Mouse (Mus musculus) kidney, embryonic 15.5 days (tissue): ENCODE data around the gene Trim68. TPM values are rescaled to one million over a fixed set of nuclear protein-coding genes. Genes with fewer than 3 reads are reported as not detected.
A peak's percentile ranks its signal among the peaks of the same experiment; 100 is the strongest.

Experiments
- ATAC-seq: fragments of 200-750 bp; cut with Nextera tagmentation; replicated peaks from 2 replicates; pipeline ENCODE4 v1.8.0; 2017; ENCODE audit warnings: moderate TSS enrichment; ENCODE audit not compliant: low FRiP score
- H3K27ac ChIP-seq: fragments of 300-500 bp; sonication (generic); 2 replicates; pipeline ENCODE4 v1.5.1; 2015; ENCODE audit warnings: mild to moderate bottlenecking, inconsistent platforms
- H3K27me3 ChIP-seq: fragments of 300-500 bp; sonication (generic); 2 replicates; pipeline ENCODE4 v1.6.1; 2015; ENCODE audit warnings: inconsistent platforms
- H3K36me3 ChIP-seq: fragments of 300-500 bp; sonication (generic); 2 replicates; pipeline ENCODE4 v1.6.1; 2015; ENCODE audit warnings: inconsistent platforms
- H3K4me1 ChIP-seq: fragments of 300-500 bp; sonication (generic); 2 replicates; pipeline ENCODE4 v1.6.1; 2015; ENCODE audit warnings: inconsistent platforms
- H3K4me2 ChIP-seq: fragments of 300-500 bp; sonication (generic); 2 replicates; pipeline ENCODE4 v1.6.1; 2015; ENCODE audit warnings: moderate library complexity, mild to moderate bottlenecking, inconsistent platforms
- H3K4me3 ChIP-seq: fragments of 300-500 bp; sonication (generic); replicated peaks from 2 replicates; pipeline ENCODE4 v1.5.1; 2015; ENCODE audit warnings: mild to moderate bottlenecking, inconsistent platforms
- H3K9ac ChIP-seq: fragments of 300-500 bp; sonication (generic); 2 replicates; pipeline ENCODE4 v1.6.1; 2015; ENCODE audit warnings: mild to moderate bottlenecking, inconsistent platforms
- H3K9me3 ChIP-seq: fragments of 300-500 bp; sonication (generic); replicated peaks from 2 replicates; pipeline ENCODE4 v1.6.1; 2016; ENCODE audit warnings: inconsistent platforms
- WGBS: fragments of 180-500 bp; shearing (Covaris S2); methylation state at CpG from one replicate; pipeline ENCODE4 v1.1.7; 2015; ENCODE audit warnings: mixed read lengths; 5-methylcytosine and 5-hydroxymethylcytosine counted together
- polyA plus RNA-seq: library from polyadenylated mRNA; unstranded; fragments of >200 nt; fragmentation: Nextera tagmentation; extraction: Ambion mirVana; gene quantifications from 2 replicates; pipeline ENCODE4 v1.2.1, GENCODE M21; 2015

Trim68 gene
- polyA plus RNA-seq: 13.0 and 15.5 TPM in 2 replicates

DNA sequence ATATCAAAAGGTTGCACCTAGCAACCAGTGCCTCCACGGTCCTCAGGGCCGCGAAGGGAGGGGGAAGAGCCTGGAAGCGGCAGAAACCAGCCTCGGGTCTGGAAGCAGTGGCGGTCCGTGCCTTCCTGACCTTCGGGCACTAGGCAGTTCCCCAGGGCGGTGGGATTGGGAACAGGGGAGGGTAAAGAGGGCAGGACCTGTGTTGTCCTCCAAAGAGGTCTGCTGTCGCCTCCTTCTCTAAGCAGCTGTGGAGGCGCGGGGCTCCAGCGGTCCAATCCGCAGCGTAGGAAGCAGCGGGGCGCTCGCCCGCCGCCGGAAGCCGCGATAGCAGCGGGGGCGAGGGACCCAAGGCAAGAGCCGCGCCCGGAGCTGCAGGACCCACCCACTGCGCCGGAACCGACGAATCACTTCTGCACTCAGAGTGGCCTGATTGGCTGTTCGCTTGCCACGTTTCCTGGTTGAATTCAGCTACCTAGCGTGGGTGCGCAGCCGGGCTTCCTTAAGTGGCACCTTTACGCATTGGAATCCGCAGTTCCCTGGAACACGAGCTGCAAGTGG, at the start of gene Trim68:
Gene Trim68, minus strand, starts transcription at position 384 of the 558 bp plus-strand sequence.
- Histone ChIP-seq H3K4me1 (no peaks in the 10 kb centered on the region), H3K27ac (peak within 1 kb of the TSS; percentile 83), H3K9ac (peak within 1 kb of the TSS; percentile 72), H3K4me2 (peak within 1 kb of the TSS; percentile 81), H3K9me3 (no peaks in the 10 kb centered on the region), H3K36me3 (peaks cover 6% of the 10 kb centered on the region; the same call in 1 of the 2 replicates), H3K4me3 (peak within 1 kb of the TSS; percentile 73), H3K27me3 (no peaks in the 10 kb centered on the region)
- under 1% methylated on average over 40 of the region's 40 CpGs for WGBS
- ATAC-seq: peak; percentile 100

- no peaks in the 10 kb centered on the region for H3K36me3 ChIP-seq
- H3K9ac ChIP-seq: no peak overlapping the region
- H3K27me3 ChIP-seq: no peaks in the 10 kb centered on the region
- no peaks in the 10 kb centered on the region for H3K4me1 ChIP-seq
- H3K27ac ChIP-seq: no peak overlapping the region
- ATAC-seq: 0 out of 2 replicates have a peak, but pooled peaks have one; percentile 9
- WGBS: 29% methylated on average over 1 of the region's 1 CpGs
- no peaks in the 10 kb centered on the region for H3K9me3 ChIP-seq
- H3K4me3 ChIP-seq: no peak overlapping the region
- no peak overlapping the region for H3K4me2 ChIP-seq
Observed at GRCm38 (mm10) chr7:102733793-102734192, 46.7 kb upstream of the Trim68 start.

DNA sequence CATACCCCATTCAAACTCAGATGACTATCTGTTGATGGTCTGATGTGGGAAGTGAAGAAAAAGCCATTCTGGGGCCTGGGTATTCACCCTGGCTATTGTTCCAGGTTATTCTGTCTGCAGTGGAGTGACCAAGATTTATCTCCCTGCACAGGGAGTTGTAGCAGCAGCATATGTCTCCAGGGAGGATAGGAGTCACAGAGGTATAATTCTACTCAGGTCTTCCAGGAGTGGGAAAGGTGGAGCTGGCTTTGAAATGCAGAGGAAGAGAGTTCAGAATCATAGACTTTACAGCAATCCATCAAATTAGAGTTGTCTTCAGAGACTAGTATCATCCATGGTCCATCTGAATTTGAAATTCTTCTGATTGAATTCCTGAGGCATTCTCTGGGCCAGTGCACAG, 40.3 kb upstream of the Trim68 start, which contains the start of gene Olfr559:
Gene Olfr559, minus strand, starts transcription at position 101 of the 400 bp plus-strand sequence.
- H3K4me3 ChIP-seq: no peak within 1 kb of the TSS
- ATAC-seq: no peak
- H3K27ac ChIP-seq: no peak within 1 kb of the TSS
- H3K4me2 ChIP-seq: no peak within 1 kb of the TSS
- H3K9ac ChIP-seq: no peak within 1 kb of the TSS
- no peaks in the 10 kb centered on the region for H3K27me3 ChIP-seq
- H3K9me3 ChIP-seq: no peaks in the 10 kb centered on the region
- no peaks in the 10 kb centered on the region for H3K36me3 ChIP-seq
- H3K4me1 ChIP-seq: no peaks in the 10 kb centered on the region

- no peaks in the 10 kb centered on the region for H3K27me3 ChIP-seq
- 48% methylated on average over 1 of the region's 1 CpGs for WGBS
- no peaks in the 10 kb centered on the region for H3K36me3 ChIP-seq
- no peak within 1 kb of the TSS for H3K27ac ChIP-seq
- H3K4me2 ChIP-seq: no peak within 1 kb of the TSS
- no peaks in the 10 kb centered on the region for H3K4me1 ChIP-seq
- no peaks in the 10 kb centered on the region for H3K9me3 ChIP-seq
- H3K9ac ChIP-seq: no peak within 1 kb of the TSS
- no peak within 1 kb of the TSS for H3K4me3 ChIP-seq
- ATAC-seq: no peak
Observed at GRCm38 (mm10) chr7:102718970-102719369, 31.8 kb upstream of the Trim68 start, which contains the start of gene Olfr33. Olfr33 (minus strand) TSS chr7:102719070.

DNA sequence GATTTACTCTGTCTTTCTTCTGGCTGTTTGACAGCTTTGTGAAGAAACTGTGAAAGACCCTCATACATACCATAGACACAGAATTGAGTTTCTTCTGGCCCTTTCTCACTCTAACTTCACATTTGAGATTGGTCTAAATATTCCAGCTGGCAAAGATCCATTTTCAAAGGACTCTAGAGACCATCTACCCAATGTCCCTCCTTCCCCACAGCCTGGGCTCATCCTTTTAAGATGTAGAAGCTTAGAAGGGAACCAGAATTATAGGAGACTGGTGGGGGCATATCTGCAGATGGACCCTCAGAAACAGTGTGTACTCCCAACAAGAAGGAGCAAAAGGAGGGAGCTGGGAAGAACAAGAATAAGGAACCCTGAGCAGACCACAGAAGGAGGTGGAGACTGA, 14.8 kb upstream of the Trim68 start, which contains the start of gene Olfr558:
Gene Olfr558, plus strand, starts transcription at position 301 of the 400 bp plus-strand sequence.
- Histone ChIP-seq H3K27ac (no peak within 1 kb of the TSS), H3K27me3 (no peaks in the 10 kb centered on the region), H3K9me3 (no peaks in the 10 kb centered on the region), H3K36me3 (no peaks in the 10 kb centered on the region), H3K9ac (no peak within 1 kb of the TSS), H3K4me2 (no peak within 1 kb of the TSS), H3K4me1 (no peaks in the 10 kb centered on the region), H3K4me3 (no peak within 1 kb of the TSS)
- no peak for ATAC-seq

DNA sequence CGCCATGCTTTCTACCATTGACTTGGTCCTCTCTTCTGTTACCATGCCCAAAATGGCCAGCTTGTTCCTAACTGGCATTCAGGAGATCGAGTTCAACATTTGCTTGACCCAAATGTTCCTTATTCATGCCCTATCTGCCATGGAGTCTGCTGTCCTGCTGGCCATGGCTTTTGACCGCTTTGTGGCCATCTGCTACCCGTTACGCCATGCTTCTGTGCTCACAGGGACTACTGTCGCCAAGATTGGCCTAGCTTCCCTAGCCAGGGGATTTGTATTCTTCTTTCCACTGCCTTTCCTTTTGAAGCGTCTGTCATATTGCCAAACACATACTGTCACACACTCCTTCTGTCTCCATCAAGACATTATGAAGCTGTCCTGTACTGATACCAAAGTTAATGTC, 11.3 kb upstream of the Trim68 start:
- no peaks in the 10 kb centered on the region; the same call in 1 of the 2 replicates for H3K27me3 ChIP-seq
- no peak overlapping the region for H3K27ac ChIP-seq
- no peaks in the 10 kb centered on the region for H3K36me3 ChIP-seq
- no peak overlapping the region for H3K4me3 ChIP-seq
- H3K4me2 ChIP-seq: no peak overlapping the region
- H3K9me3 ChIP-seq: no peaks in the 10 kb centered on the region
- H3K9ac ChIP-seq: no peak overlapping the region
- 90% methylated on average over 7 of the region's 7 CpGs for WGBS
- no peaks in the 10 kb centered on the region for H3K4me1 ChIP-seq
- no peak for ATAC-seq

DNA sequence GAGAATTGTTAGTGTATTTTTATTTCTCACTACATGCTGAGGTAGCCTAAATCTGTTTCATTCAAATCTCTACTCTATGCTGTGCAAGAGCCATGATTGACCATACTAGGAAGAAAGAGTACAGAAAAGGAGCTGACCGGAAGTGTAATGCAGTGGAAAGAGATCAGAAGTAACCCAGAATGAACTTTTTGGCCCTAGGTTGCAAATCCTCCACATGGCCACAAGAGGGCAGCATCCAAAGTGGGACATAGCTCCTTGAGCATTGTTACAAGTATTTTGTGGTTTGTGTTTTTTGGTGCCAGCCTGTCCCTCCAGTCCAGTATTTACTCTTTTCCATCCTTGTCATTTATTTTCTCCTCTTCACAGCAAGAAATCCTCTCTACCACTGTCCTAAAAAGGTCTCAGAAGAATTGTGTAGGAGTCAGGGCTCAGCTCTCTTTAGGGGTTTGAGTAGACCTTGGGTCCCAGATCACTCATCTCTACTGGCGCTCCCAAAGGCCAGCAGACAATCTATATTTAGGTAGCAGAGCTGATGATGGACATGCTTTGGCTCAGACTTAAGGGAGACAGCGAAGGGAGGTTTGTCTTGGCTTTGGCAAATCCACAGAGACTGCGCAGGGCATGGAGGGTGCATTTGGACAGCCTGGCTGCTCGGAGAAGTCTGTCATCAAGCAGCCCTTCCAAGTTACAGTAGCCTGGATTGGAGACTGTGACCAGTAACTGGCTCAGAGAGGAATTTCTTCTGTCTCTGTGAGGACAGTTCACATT, 8.4 kb upstream of the Trim68 start, which contains the start of gene Olfr557:
Gene Olfr557, plus strand, starts transcription at position 553 of the 768 bp plus-strand sequence.
- Histone ChIP-seq H3K9ac (no peak within 1 kb of the TSS), H3K9me3 (no peaks in the 10 kb centered on the region), H3K27me3 (no peaks in the 10 kb centered on the region; the same call in 1 of the 2 replicates), H3K36me3 (no peaks in the 10 kb centered on the region), H3K4me3 (no peak within 1 kb of the TSS), H3K4me1 (no peaks in the 10 kb centered on the region), H3K4me2 (no peak within 1 kb of the TSS), H3K27ac (no peak within 1 kb of the TSS)
- 75% methylated on average over 5 of the region's 5 CpGs for WGBS
- ATAC-seq: no peak

- Histone ChIP-seq H3K4me2 (no peak overlapping the region), H3K36me3 (peaks cover 27% of the 10 kb centered on the region; the same call in 1 of the 2 replicates), H3K4me1 (no peaks in the 10 kb centered on the region), H3K9me3 (no peaks in the 10 kb centered on the region), H3K4me3 (no peak overlapping the region), H3K27me3 (no peaks in the 10 kb centered on the region), H3K9ac (no peak overlapping the region), H3K27ac (no peak overlapping the region)
- 76% methylated on average over 1 of the region's 1 CpGs for WGBS
- ATAC-seq: no peak
Observed at GRCm38 (mm10) chr7:102681916-102682315, 5.2 kb downstream of the Trim68 start.

GRCm38 (mm10) chr7:102676225-102676624, 10.9 kb downstream of the Trim68 start:
- Histone ChIP-seq H3K4me3 (no peak overlapping the region), H3K27ac (no peak overlapping the region), H3K9me3 (no peaks in the 10 kb centered on the region), H3K27me3 (no peaks in the 10 kb centered on the region), H3K4me1 (no peaks in the 10 kb centered on the region), H3K36me3 (peaks cover 15% of the 10 kb centered on the region; the same call in 1 of the 2 replicates), H3K9ac (no peak overlapping the region), H3K4me2 (no peak overlapping the region)
- no peak for ATAC-seq
- 72% methylated on average over 2 of the region's 2 CpGs for WGBS

DNA sequence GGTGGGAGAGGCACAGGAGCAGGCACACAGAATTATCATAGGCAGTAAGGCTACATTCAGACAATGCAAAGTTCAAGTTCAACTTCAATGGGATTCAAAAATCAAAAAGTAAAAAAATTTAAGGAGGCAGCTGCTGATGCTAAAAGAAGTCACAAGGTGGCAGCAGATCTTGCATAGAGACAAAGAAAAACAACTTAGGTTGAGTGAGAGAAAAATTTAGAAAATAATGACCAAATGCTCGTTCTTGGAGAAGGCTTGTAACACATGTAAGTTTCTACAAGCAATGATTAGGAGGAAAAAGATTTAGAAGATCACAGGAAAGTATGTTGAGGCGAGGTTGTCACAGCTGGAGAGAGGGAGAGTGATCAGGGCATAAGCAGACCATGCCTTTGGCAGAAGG, 21.7 kb downstream of the Trim68 start:
- no peak overlapping the region for H3K4me3 ChIP-seq
- no peak overlapping the region for H3K4me2 ChIP-seq
- no peaks in the 10 kb centered on the region for H3K9me3 ChIP-seq
- H3K9ac ChIP-seq: no peak overlapping the region
- no peak for ATAC-seq
- H3K36me3 ChIP-seq: no peaks in the 10 kb centered on the region
- 46% methylated on average over 2 of the region's 2 CpGs for WGBS
- H3K27me3 ChIP-seq: no peaks in the 10 kb centered on the region
- no peaks in the 10 kb centered on the region for H3K4me1 ChIP-seq
- no peak overlapping the region for H3K27ac ChIP-seq

DNA sequence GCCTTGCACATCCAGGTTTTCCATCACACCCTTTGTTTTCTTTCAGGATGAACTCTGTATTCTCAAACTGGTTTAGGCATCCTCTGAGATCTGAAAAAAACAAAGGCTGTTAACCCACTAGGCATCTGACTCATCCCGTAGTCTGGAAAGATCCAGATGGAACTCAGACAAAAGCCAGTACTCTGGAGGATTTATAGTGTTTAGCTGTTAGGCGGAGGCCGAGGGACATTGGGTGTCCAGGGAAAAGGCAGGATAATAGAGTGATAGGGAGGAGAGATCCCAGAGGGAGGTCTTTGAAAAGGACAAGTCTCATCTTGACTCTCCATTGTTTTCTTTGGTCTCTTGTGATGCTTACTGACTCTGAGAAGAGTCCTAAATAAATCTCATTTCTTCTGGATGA, 22.5 kb downstream of the Trim68 start, which contains the start of gene Olfr556:
Gene Olfr556, plus strand, starts transcription at position 301 of the 400 bp plus-strand sequence.
- Histone ChIP-seq H3K4me3 (no peak within 1 kb of the TSS), H3K4me2 (no peak within 1 kb of the TSS), H3K4me1 (no peaks in the 10 kb centered on the region), H3K9ac (no peak within 1 kb of the TSS), H3K27ac (no peak within 1 kb of the TSS), H3K27me3 (no peaks in the 10 kb centered on the region), H3K36me3 (no peaks in the 10 kb centered on the region), H3K9me3 (no peaks in the 10 kb centered on the region)
- ATAC-seq: no peak
- WGBS: 38% methylated on average over 3 of the region's 3 CpGs

DNA sequence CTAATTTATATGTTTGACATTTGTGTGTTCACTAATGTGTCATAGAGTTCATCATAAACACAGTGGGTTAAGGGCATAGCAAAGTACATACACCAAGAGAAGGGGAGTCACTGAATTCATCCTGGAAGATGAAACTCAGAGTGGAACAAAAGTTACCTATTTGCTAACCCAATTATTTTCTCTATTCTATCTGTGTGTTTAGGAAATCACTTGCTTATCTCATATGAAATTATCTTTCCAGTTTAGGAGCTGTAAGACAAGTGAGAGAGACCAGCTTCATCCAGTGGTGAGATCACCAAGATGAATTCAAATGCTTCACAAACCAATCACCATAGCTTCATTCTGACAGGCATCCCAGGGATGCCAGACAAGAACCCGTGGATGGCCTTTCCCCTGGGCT, 28.6 kb downstream of the Trim68 start, which contains the start of gene Olfr555:
Gene Olfr555, plus strand, starts transcription at position 301 of the 400 bp plus-strand sequence.
- Histone ChIP-seq H3K4me3 (no peak within 1 kb of the TSS), H3K4me1 (no peaks in the 10 kb centered on the region), H3K27me3 (no peaks in the 10 kb centered on the region), H3K27ac (no peak within 1 kb of the TSS), H3K9ac (no peak within 1 kb of the TSS), H3K36me3 (no peaks in the 10 kb centered on the region), H3K9me3 (no peaks in the 10 kb centered on the region), H3K4me2 (no peak within 1 kb of the TSS)
- no peak for ATAC-seq
- WGBS: 81% methylated on average over 1 of the region's 1 CpGs
